Mouse (Mus musculus) neural tube, embryonic 14.5 days (tissue): ENCODE measurements around the gene Clec16a. TPM values are rescaled to one million over a fixed set of nuclear protein-coding genes. Genes with fewer than 3 reads are reported as not detected.

Source experiments
- ATAC-seq: fragments of 200-750 bp; cut with Nextera tagmentation; 2 replicates; pipeline ENCODE4 v1.8.0; 2017; ENCODE audit warnings: low read depth, mild to moderate bottlenecking, moderate TSS enrichment, moderate library complexity
- H3K27ac ChIP-seq: fragments of 300-500 bp; sonication (generic); 2 replicates; pipeline ENCODE4 v1.5.1; 2014; ENCODE audit warnings: low read depth, mild to moderate bottlenecking, control low read depth, low read length, moderate library complexity, mixed read lengths
- H3K27me3 ChIP-seq: fragments of 300-500 bp; sonication (generic); 2 replicates; pipeline ENCODE4 v1.6.1; 2014; ENCODE audit warnings: low read length; ENCODE audit not compliant: control insufficient read depth, insufficient read depth
- H3K36me3 ChIP-seq: fragments of 300-500 bp; sonication (generic); 2 replicates; pipeline ENCODE4 v1.6.1; 2014; ENCODE audit warnings: low read length, mixed read lengths; ENCODE audit not compliant: control insufficient read depth, insufficient read depth
- H3K4me1 ChIP-seq: fragments of 300-500 bp; sonication (generic); 2 replicates; pipeline ENCODE4 v1.6.1; 2014; ENCODE audit warnings: low read length; ENCODE audit not compliant: control insufficient read depth, insufficient read depth
- H3K4me2 ChIP-seq: fragments of 300-500 bp; sonication (generic); 2 replicates; pipeline ENCODE4 v1.6.1; 2014; ENCODE audit warnings: mild to moderate bottlenecking, low read depth, low read length, control low read depth
- H3K4me3 ChIP-seq: fragments of 300-500 bp; sonication (generic); 2 replicates; pipeline ENCODE4 v1.5.1; 2014; ENCODE audit warnings: low read depth, low read length, control low read depth, mixed read lengths
- H3K9ac ChIP-seq: fragments of 300-500 bp; sonication (generic); replicated peaks from 2 replicates; pipeline ENCODE4 v1.6.1; 2014; ENCODE audit warnings: low read depth, mild to moderate bottlenecking, control low read depth, low read length, mixed read lengths
- H3K9me3 ChIP-seq: fragments of 300-500 bp; sonication (generic); 2 replicates; pipeline ENCODE4 v1.6.1; 2016; ENCODE audit warnings: low read length; ENCODE audit not compliant: control insufficient read depth
- WGBS: fragments of 180-500 bp; shearing (Covaris S2); extraction: QIAGEN DNeasy Blood & Tissue Kit; methylation state at CpG from one replicate; pipeline ENCODE4 v1.1.7; 2014; 5-methylcytosine and 5-hydroxymethylcytosine counted together
- polyA plus RNA-seq: library from polyadenylated mRNA; unstranded; fragments of >200 nt; fragmentation: Nextera tagmentation; extraction: Ambion mirVana; gene quantifications from 2 replicates; pipeline ENCODE4 v1.2.1, GENCODE M21; 2014

The Clec16a gene
- polyA plus RNA-seq, 1 experiment from 2014 or later, result 89.2 TPM

GRCm38 (mm10) chr16:10668991-10669703 is 124.0 kb downstream of the Clec16a start:
- no peak overlapping the region for H3K4me2 ChIP-seq
- no peak overlapping the region for H3K4me3 ChIP-seq
- H3K36me3 ChIP-seq, result no peaks in the 10 kb centered on the region
- no peak for ATAC-seq
- no peak overlapping the region for H3K27ac ChIP-seq
- H3K4me1 ChIP-seq, result no peaks in the 10 kb centered on the region
- H3K9ac ChIP-seq, result no peak overlapping the region
- WGBS, result 88% methylated on average over 7 of the region's 7 CpGs
- H3K9me3 ChIP-seq, result no peaks in the 10 kb centered on the region
- H3K27me3 ChIP-seq, result no peaks in the 10 kb centered on the region

GRCm38 (mm10) chr16:10669936-10670335 is 124.8 kb downstream of the Clec16a start:
- Histone ChIP-seq H3K4me2 (no peak overlapping the region), H3K36me3 (no peaks in the 10 kb centered on the region), H3K9ac (no peak overlapping the region), H3K9me3 (no peaks in the 10 kb centered on the region), H3K27me3 (no peaks in the 10 kb centered on the region), H3K4me1 (no peaks in the 10 kb centered on the region), H3K27ac (no peak overlapping the region), H3K4me3 (no peak overlapping the region)
- no peak for ATAC-seq
- WGBS, result 51% methylated on average over 3 of the region's 3 CpGs

GRCm38 (mm10) chr16:10672490-10672889 is 127.4 kb downstream of the Clec16a start:
- no peak for ATAC-seq
- H3K4me2 ChIP-seq, result no peak overlapping the region
- no peak overlapping the region for H3K9ac ChIP-seq
- no peaks in the 10 kb centered on the region for H3K9me3 ChIP-seq
- no peaks in the 10 kb centered on the region for H3K27me3 ChIP-seq
- H3K4me3 ChIP-seq, result no peak overlapping the region
- no peaks in the 10 kb centered on the region for H3K4me1 ChIP-seq
- no peaks in the 10 kb centered on the region for H3K36me3 ChIP-seq
- no peak overlapping the region for H3K27ac ChIP-seq

- no peaks in the 10 kb centered on the region for H3K4me1 ChIP-seq
- H3K27me3 ChIP-seq, result no peaks in the 10 kb centered on the region
- no peaks in the 10 kb centered on the region for H3K9me3 ChIP-seq
- no peak overlapping the region for H3K4me2 ChIP-seq
- no peak overlapping the region for H3K27ac ChIP-seq
- H3K36me3 ChIP-seq, result no peaks in the 10 kb centered on the region
- no peak for ATAC-seq
- no peak overlapping the region for H3K9ac ChIP-seq
- H3K4me3 ChIP-seq, result no peak overlapping the region
- 58% methylated on average over 2 of the region's 2 CpGs for WGBS
Measured at GRCm38 (mm10) chr16:10674020-10674419, 128.9 kb downstream of the Clec16a start.

- Histone ChIP-seq H3K9me3 (no peaks in the 10 kb centered on the region), H3K27ac (no peak overlapping the region), H3K4me2 (no peak overlapping the region), H3K9ac (no peak overlapping the region), H3K4me3 (no peak overlapping the region), H3K4me1 (no peaks in the 10 kb centered on the region), H3K36me3 (no peaks in the 10 kb centered on the region), H3K27me3 (no peaks in the 10 kb centered on the region)
- no peak for ATAC-seq
- 89% methylated on average over 2 of the region's 2 CpGs for WGBS
Measured at GRCm38 (mm10) chr16:10674957-10675356, 129.8 kb downstream of the Clec16a start.

- WGBS, result 90% methylated on average over 1 of the region's 1 CpGs
Measured at GRCm38 (mm10) chr16:10675612-10676011, 130.5 kb downstream of the Clec16a start.

GRCm38 (mm10) chr16:10676461-10677066 is 131.4 kb downstream of the Clec16a start:
- H3K36me3 ChIP-seq, result no peaks in the 10 kb centered on the region
- WGBS, result 69% methylated on average over 3 of the region's 3 CpGs
- H3K9ac ChIP-seq, result no peak overlapping the region
- no peak overlapping the region for H3K27ac ChIP-seq
- no peak overlapping the region for H3K4me2 ChIP-seq
- no peak for ATAC-seq
- no peaks in the 10 kb centered on the region for H3K4me1 ChIP-seq
- no peaks in the 10 kb centered on the region for H3K27me3 ChIP-seq
- no peaks in the 10 kb centered on the region for H3K9me3 ChIP-seq
- no peak overlapping the region for H3K4me3 ChIP-seq

More at GRCm38 (mm10) chr16:10675612-10676011, 130.5 kb downstream of the Clec16a start:
- Histone ChIP-seq H3K27ac (no peak overlapping the region), H3K4me1 (no peaks in the 10 kb centered on the region), H3K4me3 (no peak overlapping the region), H3K4me2 (no peak overlapping the region), H3K27me3 (no peaks in the 10 kb centered on the region), H3K9me3 (no peaks in the 10 kb centered on the region), H3K9ac (no peak overlapping the region), H3K36me3 (no peaks in the 10 kb centered on the region)
- ATAC-seq, result no peak

- no peaks in the 10 kb centered on the region for H3K4me1 ChIP-seq
- no peaks in the 10 kb centered on the region for H3K36me3 ChIP-seq
- no peak overlapping the region for H3K4me3 ChIP-seq
- no peaks in the 10 kb centered on the region for H3K27me3 ChIP-seq
- ATAC-seq, result no peak
- H3K9ac ChIP-seq, result no peak overlapping the region
- WGBS, result 83% methylated on average over 2 of the region's 2 CpGs
- H3K9me3 ChIP-seq, result no peaks in the 10 kb centered on the region
- no peak overlapping the region for H3K27ac ChIP-seq
- H3K4me2 ChIP-seq, result no peak overlapping the region
Measured at GRCm38 (mm10) chr16:10682521-10682920, 137.4 kb downstream of the Clec16a start.

GRCm38 (mm10) chr16:10683193-10684000 is 138.3 kb downstream of the Clec16a start:
- WGBS, result 79% methylated on average over 8 of the region's 8 CpGs
- Histone ChIP-seq H3K36me3 (no peaks in the 10 kb centered on the region), H3K4me3 (no peak overlapping the region), H3K9ac (no peak overlapping the region), H3K4me1 (no peaks in the 10 kb centered on the region), H3K4me2 (no peak overlapping the region), H3K27me3 (no peaks in the 10 kb centered on the region), H3K27ac (no peak overlapping the region), H3K9me3 (no peaks in the 10 kb centered on the region)
- ATAC-seq, result no peak
